Mouse (Mus musculus): Measurements from ENCODE around the gene Artn. TPM values are rescaled to one million over a fixed set of nuclear protein-coding genes. Genes with fewer than 3 reads are reported as not detected.

Artn gene
- total RNA-seq, 2 experiments from 2014 or later = 0.33 TPM; not detected in 1

DNA sequence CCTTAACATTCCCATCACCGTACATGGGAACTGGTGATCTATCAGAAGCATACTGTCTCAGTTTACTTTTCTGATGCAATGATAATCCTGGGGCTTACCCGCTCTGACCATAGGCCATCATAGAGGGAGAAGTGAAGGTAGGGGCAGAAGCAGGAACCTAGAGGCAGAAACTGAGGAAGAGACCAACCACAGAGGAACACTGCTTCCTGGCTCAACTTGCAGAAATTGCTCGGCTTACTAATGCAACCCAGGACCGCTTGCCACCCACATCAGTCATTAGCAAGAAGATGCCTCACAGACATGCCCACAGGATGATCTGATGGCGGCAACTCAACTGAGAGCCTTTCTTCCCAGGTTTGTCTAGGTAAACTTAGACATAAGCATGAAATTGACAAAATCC lies 10.8 kb downstream of the Artn start:
- no peak for DNase-seq

GRCm38 (mm10) chr4:117918261-117918660 lies 11.3 kb downstream of the Artn start:
- DNase-seq = no peak

DNA sequence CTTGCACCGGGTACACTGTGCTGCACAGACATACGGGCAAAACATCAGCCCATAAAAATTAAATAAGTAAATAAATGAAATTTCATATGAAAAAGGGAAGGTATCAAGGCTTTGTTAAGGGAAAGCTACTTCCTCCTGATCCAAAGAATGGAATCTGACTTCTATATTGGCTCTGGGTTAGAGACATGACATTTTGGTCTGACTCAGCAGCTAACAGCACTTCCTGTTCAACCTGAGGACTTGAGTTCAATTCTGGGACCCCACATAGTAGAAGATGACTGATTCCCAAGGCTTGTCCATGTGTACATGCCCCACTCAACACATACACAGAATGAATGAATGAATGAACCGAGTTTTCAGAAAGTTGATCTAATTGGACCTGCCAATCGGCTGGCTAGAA lies 11.7 kb downstream of the Artn start:
- no peak for DNase-seq

DNA sequence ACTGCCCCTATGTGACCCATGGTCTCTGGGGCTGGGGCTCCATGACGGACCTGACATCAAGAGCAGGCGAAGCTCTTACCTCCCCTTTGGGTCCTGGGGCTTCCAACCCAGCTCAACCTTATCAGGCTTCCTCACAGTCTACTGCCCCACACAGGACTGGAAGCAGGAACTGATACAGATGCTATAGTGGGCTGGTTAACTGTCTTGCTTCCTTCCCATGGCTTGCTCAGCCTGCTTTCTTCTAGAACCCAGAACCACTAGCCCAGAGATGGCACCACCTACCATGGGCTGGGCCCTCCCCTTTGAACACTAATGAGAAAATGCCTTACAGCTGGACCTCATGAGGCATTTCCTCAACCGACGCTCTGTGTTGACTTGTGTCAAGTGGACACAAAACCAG lies 12.2 kb downstream of the Artn start:
- DNase-seq = no peak

- no peak for DNase-seq
Measured at GRCm38 (mm10) chr4:117916386-117916785, 13.2 kb downstream of the Artn start.

DNA sequence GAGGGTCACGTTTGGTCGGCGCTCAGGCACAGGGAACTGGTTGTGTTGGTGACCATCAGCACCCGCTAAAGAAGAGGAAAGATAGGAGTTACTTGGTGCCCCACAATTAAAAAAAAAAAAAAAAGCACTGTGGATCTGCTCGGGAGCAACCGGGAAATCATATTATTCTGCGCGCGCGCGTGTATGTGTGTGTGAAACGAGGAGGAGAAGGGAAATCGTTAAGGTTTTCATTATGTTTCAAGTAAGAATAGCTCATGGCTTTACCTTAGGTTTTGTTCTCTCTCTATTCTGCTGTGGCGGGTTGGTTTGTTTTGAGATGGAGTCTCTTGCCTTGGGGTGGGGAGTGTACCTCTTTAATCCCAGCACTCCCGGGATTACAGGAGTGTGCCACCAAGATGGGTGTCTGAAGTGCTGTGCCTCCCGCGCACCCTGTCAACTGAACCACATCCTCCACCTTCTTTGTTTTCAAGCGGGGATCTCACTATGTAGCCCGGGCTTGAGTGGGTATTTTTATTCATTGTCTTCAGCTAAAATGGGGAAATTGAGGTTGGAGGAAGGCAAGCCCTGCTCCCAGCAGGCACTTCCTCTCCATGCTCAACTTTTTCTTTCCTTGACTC lies 14.0 kb downstream of the Artn start:
- no peak for DNase-seq

DNA sequence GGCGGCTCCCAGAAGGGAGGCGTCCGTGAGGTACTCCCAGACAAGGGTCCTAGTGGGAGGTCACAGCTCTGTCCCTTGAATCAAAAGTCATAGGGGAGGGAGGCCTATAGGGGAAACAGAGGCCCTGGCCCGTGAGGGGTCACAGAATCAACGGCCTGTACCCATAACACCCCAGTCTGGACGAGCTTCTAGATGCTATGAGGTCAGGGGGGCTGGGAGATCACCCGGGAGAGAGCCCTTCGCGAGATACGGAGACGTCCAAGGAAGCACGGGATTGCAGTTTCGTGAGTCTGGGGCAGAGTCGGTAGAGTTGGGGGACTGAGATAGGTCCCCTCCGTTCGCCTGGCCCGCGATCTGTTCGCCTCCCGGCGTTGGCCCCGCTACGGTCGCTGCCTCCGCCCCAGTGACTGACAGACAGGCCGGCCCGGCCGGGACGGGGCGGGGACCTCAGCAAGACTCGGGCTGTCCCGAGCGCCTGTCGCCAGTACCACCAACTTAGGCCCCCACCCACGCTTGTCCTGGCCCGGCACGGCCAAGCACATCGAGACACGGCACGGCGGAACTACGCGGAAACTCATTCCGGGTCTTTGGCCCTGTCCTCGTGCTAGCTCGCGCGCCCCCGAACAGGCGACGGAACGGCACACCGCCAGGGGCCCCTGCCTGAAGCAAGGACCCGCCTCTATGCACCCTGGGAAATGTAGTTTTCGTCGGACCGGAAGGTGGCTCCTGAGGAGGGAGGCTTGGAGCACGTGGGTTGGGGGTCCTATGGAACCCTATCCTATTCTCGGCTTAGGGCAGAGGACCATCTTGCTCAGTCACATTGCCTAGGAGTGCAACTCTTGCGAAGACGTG lies 14.7 kb downstream of the Artn start, which contains the start of gene Ipo13:
TSS of gene Ipo13 (minus strand) at position 409 of the 852 bp plus-strand sequence.
- peak; percentile 95 to 99 for DNase-seq

GRCm38 (mm10) chr4:117914031-117914430 lies 15.5 kb downstream of the Artn start:
- DNase-seq = peak in 1 of 2 experiments; percentile 30

DNA sequence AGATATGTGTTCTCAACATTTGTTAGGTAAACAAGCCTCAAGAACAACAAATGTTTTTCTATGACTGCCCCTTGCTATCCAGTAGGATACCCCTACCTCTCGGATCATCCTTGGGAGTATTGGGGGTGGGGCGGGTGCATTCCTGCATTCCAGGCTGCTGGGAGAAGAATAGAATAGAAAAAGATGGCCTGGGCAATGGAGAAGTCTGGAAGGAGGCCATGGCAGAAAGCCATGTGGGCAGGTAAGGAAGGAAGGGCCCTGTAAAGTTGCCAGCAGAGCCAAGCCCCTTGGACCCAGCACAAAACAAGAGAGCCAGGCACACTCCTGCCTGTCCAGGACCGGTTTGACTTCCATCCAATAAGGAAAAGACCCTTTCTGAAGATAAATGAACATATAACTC lies 16.1 kb downstream of the Artn start:
- peak; percentile 36 to 39 for DNase-seq

GRCm38 (mm10) chr4:117912685-117913273 lies 16.8 kb downstream of the Artn start:
- no peak for DNase-seq

- DNase-seq = no peak
Measured at GRCm38 (mm10) chr4:117912131-117912561, 17.4 kb downstream of the Artn start.

DNA sequence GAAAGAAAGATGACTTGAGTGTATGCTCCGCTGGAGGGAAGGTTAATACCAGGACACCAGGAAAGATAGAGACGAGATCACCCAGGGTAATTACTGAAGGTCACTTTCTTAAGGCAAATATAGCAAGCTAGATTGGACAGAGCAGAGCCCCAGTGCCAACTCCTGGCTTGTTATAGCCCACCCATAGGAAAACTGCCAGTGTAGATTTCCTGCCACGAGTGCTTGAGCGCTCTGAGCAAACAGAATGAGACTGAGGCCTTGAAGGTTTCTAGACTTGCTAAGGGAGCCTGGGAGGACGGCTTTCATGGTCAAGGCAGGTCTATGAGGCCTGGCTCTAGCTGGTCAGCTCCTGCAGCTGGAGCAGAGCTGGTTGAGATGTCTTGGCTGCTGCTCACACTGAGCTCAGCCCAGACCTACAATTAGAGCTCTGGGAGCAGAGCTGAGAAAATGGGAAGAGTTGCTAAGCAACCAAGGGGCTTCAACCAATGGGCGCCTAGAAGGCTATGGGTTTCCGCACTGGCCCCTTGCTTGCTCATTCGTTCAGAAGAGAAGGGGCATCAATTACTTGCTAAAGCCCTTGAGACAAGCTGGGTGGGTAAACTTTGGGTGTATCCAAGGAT lies 20.6 kb downstream of the Artn start:
- peak in 1 of 2 experiments; percentile 18 for DNase-seq

- no peak for DNase-seq
Measured at GRCm38 (mm10) chr4:117906196-117906595, 23.4 kb downstream of the Artn start.

DNA sequence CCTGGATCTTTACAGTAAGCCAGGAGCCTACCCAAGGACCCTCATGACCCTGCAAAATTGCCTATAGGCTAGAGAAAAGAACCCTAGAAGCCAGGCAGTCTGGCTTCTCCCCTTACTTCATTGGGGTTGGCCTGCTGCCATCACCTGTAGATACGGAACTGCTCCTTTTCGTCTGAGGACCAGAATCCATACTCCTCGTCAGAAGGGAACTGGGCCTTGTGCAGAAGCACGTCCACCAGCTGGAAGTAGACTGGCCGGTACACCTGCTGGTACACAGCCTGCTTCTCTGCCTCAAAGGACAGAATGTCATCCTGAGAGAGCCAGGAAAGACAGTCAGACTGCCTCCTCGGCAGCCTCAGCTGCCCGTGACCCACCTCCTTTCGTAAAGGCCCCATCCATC lies 24.8 kb downstream of the Artn start:
- no peak for DNase-seq

- no peak for DNase-seq
Measured at GRCm38 (mm10) chr4:117904094-117904493, 25.5 kb downstream of the Artn start.

DNA sequence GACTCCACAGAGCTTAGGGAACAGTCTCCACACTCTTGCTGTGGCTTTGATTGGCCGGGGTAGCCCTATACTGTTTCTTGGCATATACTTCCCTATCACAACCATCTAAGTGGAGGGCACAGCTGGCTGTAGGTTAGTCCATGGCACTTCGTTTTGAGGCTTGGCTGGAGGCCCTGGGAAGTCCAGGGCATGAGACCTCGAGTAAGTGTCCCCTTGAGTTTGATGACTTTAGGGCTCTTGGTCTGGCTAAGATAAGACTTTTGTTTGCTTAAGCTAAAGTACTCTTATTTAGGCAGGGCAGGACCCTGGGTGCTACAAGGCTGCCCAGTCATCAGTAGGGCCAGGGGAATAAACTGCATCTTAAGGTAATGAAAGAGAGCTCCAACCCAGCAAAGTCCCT lies 31.5 kb downstream of the Artn start:
- DNase-seq = no peak

DNA sequence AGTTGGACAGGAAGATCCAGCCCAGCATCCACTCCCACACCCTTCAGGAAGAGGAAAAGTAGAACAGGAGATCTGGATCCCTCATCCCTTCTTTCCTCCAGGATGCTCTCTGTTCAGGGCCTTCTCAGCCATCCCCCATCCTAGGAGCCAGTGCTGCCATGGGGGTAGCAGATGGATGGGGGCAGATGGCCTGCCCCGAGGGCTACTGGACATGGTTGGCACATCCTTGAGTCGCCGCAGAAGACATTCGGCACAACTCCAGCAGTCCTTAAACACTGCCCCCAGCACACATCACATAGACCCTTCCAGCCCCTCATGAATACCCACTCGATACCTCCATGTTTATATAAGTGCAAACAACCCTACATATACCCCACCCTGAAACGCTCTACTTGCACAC lies 33.5 kb downstream of the Artn start:
- DNase-seq = no peak

DNA sequence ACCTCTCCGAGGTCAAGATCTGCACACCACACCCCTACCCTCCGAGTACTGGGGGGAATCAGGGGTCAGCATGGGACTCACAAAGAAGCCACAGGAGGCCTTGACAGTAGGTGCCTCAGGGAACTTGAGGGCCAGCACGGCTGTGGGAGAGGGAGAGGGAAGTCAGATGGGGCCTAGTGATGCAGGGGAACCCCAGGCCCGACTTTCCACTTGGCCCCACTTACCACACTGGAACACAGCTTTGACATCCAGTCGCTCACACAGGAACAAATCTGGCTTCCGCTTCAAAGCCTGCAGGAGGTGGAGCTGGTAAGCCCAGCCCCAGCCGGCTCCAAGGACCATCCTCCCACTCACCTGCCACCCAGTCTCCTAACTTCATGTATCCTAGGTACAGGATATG lies 34.2 kb downstream of the Artn start:
- no peak for DNase-seq

GRCm38 (mm10) chr4:117894601-117895000 lies 35.0 kb downstream of the Artn start:
- no peak for DNase-seq

GRCm38 (mm10) chr4:117893376-117893775 lies 36.2 kb downstream of the Artn start:
- DNase-seq = peak; percentile 38 to 74

- DNase-seq = peak; percentile 91 to 93
Measured at GRCm38 (mm10) chr4:117891738-117892161, 37.8 kb downstream of the Artn start, which contains the start of gene Dph2. Dph2 (minus strand) TSS chr4:117892032.

- DNase-seq = no peak
Measured at GRCm38 (mm10) chr4:117890750-117891149, 38.8 kb downstream of the Artn start.

- no peak for DNase-seq
Measured at GRCm38 (mm10) chr4:117890031-117890430, 39.5 kb downstream of the Artn start.
